Mouse (Mus musculus) liver, embryonic 18 days (tissue): ENCODE measurements around the gene Tmigd3. TPM values are rescaled to one million over a fixed set of nuclear protein-coding genes. Genes with fewer than 3 reads are reported as not detected.

Experiments used
- polyA plus RNA-seq: library from polyadenylated mRNA; depleted of rRNA; stranded (reverse); fragments of >200 nt; gene quantifications from 2 replicates; pipeline ENCODE4 v1.2.3, GENCODE M21; 2012; rRNA removed

Gene Tmigd3
- 0.12 and 0.23 TPM in 2 replicates for polyA plus RNA-seq

DNA sequence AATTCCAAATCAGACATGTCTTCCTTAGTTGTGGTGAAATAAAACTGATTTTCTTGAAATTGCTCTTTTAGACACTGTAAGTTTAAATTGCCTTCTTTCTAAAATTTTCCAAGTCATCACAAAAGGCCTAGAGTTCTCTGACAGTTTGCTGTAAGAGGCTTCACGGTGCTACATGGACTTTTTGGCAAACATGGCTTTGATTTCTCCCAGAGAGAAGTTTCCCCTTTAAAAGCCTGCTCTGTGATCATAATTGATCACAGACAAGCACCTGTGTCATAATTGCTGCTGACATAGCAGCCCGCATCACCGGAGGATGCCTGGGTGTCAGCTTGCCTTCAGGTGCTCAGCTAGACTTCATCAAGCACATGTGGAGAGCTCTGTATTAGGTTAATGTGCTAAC lies at the start of gene Tmigd3, which contains the start of gene Adora3:
Gene Tmigd3, plus strand, starts transcription at position 346 of the 400 bp plus-strand sequence.
Gene Adora3, plus strand, starts transcription at position 301 of the 400 bp plus-strand sequence.

DNA sequence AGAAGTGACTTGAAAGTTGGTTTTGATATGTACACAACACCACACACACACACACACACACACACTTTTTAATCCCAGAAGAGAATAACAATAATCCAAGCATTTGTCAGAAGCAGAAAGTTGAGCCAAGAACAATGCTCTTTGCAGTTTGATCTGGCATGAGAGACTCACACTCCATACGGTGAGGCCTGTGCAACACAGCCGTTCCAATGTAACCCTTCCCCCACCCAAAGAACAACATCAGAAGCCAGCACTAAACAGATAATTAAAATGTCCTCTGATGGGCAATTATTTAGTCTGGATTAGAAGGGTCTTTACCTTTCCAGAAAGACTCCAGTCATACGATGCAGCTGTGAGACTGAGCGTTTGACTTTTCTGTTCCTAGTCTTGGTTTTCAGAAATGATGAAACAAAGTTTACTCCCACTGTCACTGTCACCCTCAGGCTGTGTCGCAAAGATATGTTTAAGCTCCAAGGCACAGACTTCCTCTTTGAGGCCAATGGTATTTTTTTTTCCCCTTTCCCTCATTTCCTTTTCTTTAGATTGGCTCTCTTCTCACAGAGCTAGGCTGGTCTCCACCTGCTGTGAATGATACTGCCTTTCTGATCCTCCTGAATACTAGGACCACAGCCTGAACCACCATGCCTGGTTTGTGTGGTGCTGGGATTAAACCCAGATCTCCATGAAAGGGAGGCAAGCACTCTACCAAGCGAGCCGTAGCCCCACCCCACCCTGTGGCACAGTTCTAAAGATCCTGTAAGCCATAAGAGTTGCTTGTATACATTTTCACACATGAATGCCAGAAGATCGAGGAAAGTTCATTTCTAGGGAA lies 61.8 kb downstream of the Tmigd3 start, which contains the start of gene I830077J02Rik:
Gene I830077J02Rik, minus strand, starts transcription at position 425 of the 832 bp plus-strand sequence.

DNA sequence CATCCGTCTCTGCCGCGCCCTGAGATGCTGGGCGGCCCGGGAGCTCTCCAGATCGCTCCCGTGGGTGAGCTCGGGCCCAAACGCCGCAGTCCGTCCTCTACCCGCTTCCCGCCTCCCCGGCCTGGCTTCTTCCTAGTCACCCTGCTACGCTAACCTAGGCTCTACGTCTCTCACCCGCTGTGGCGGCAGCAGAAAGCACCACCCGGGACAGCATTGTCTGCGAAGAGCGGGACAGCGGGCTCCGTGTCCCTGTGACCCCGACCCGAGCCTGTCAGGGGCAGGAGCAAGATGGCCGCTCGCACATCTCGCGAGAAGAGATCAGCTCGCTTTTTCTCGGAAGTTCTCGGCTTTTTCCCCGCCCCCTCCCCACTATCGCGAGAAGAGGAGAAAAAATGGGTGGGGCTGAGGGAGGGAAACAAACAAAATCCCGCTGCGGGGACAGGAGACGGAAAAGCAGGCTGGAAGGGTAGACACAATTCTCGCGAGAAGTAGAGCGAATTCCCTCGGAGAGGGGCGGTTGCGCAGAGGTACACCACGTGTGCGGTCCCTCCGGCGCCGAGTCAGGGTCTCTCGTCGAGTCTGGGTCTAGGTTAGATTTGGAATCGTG lies 88.4 kb downstream of the Tmigd3 start, which contains the start of gene Wdr77:
Gene Wdr77, plus strand, starts transcription at position 396 of the 607 bp plus-strand sequence.

DNA sequence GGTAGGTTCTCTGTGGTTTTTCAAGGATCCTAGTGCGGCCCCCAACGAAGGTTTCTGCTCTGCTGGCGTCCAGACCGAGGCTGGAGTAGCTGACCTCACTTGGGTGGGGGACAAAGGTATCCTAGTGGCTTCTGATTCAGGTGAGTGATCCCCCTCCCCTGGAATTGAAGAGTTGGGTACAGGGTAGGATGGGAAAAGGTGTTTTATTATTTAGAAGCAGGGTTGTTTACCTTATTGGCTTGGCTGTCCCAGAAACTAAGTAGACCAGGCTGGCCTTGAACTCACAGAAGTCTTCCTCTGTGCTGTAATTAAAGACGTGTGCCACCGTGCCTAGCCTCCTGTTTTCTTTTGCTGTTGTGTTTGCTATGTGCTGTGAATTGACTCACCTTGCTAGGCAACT lies 89.3 kb downstream of the Tmigd3 start, which contains the start of gene Atp5f1:
Gene Atp5f1, minus strand, starts transcription at position 101 of the 400 bp plus-strand sequence.

DNA sequence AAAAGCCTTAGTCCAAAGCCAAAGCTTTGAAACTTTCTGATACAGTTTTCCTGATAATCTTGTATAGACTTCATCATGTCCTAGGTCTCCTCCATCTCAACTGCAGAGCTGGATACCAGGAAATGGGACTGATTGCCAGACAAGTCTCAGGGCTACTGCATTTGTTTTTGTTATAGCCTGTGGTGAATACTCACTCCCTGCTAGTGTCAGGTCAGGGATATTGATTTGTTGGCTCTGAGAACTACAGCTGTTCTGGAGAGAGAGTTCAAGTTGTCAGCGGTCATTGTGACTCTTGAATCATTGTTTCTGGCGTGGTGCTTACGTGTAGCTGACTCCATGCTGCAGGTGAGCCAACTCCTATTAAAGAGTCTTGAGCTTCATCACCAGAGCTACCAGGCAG lies 102.7 kb downstream of the Tmigd3 start, which contains the start of gene Ovgp1:
Gene Ovgp1, plus strand, starts transcription at position 301 of the 400 bp plus-strand sequence.

Other genes starting within 250 kb of the Tmigd3 start
- gene Ddx20, start 183.3 kb upstream of the Tmigd3 start, polyA plus RNA-seq, result 5.5 and 5.7 TPM in 2 replicates
- gene Inka2, start 166.3 kb upstream of the Tmigd3 start, polyA plus RNA-seq, result 0.17 and 0.24 TPM in 2 replicates
- gene Rap1a, start 69.6 kb upstream of the Tmigd3 start, polyA plus RNA-seq, result 33.5 and 36.6 TPM in 2 replicates
- 0.72 and 0.78 TPM in 2 replicates for gene Adora3, start within 50 bp of the Tmigd3 start, polyA plus RNA-seq
- gene I830077J02Rik, start 61.8 kb downstream of the Tmigd3 start, polyA plus RNA-seq, result 5.5 and 6.6 TPM in 2 replicates
- gene Wdr77, start 88.5 kb downstream of the Tmigd3 start, polyA plus RNA-seq, result 15.9 and 17.5 TPM in 2 replicates
- gene Atp5f1, start 89.2 kb downstream of the Tmigd3 start, polyA plus RNA-seq, result 215 and 224 TPM in 2 replicates
- 1.1 and 1.5 TPM in 2 replicates for gene Ovgp1, start 102.8 kb downstream of the Tmigd3 start, polyA plus RNA-seq
- not detected in 2 replicates for gene Pifo, start 143.7 kb downstream of the Tmigd3 start, polyA plus RNA-seq
- 0.08 and 0.14 TPM in 2 replicates for gene Chil5, start 161.9 kb downstream of the Tmigd3 start, polyA plus RNA-seq
- 0.02 TPM in 1 of 2 replicates, not detected in the other for gene Chia1, start 242.3 kb downstream of the Tmigd3 start, polyA plus RNA-seq